9 mouse cellular contexts compared by ENCODE assay signal in the genomic region with DNA sequence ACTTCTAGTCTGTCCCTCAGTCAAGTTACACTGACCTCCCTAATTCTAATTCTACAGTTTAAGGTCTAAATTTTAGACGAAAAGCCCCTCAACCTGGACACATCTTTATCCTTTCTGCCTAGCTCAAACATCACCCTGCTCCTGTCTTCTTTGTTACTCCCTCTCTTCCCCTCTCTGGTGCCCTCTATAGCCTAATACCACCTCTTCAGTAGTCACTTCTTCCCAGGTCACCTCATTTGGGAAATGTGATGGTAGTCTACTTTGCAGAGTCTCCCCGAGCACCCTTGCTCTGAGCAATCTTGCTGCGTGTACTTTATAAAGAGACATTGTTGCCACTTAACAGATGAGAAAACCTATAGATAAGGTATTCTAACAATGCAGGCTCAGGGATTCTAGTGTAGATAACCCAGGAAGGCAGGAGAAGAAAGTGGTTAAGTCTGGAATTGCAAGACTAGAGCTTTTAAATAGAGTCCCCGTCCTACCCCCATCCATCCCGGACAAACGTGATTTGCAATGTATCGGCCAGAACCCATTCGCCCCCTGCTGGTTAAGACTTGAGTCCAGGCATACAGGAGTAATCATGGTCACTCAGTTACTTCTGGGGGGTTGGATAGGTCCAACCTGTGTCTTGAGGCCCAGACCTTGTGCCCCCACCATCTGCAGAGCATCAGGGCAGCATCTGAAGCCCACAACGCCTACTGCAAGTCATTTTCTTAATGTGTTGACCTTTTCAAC. TPM values are rescaled to one million over a fixed set of nuclear protein-coding genes. Genes with fewer than 3 reads are reported as not detected.
DNase-seq lines count a peak whose midpoint lies in the region; ATAC-seq lines count a peak whose summit lies in the region.
"Had no signal": no experiment of that assay in that cellular context is flagged by ENCODE, and none has a peak within 500 bp of the region (broad histone marks: within the 10 kb centered on the region; RNA-seq: fewer than 3 reads in every experiment).

No protein-coding gene starts in this region.

- no peak overlapping the region for H3K9ac ChIP-seq in intestine, embryonic 15.5 days

- 27% methylated on average over 9 of the region's 9 CpGs for WGBS in intestine, embryonic 15.5 days

- H3K27me3 ChIP-seq in intestine, embryonic 15.5 days (replicated peaks), result no peaks in the 10 kb centered on the region

- peaks cover 4% of the 10 kb centered on the region; the same call in 1 of the 2 replicates for H3K4me1 ChIP-seq in intestine, embryonic 15.5 days (replicated peaks)

- peak; percentile 46 for DNase-seq in cerebellum, adult 8-10 months
- DNase-seq in cerebellum, adult 11-12 months, result no peak
- peak; percentile 91 for DNase-seq in 3T3-L1 (ENCODE audit: low read depth, low spot score)
- DNase-seq in adrenal gland, adult 2 months, result peak; percentile 63
- peak; percentile 59 to 61 for DNase-seq in gastrocnemius, adult 8-10 months (ENCODE audit: low spot score in 2 of 2)
- DNase-seq in lung, adult 18-20 months, result peak; percentile 63 to 80
- peak; percentile 56 for DNase-seq in right cerebral cortex, postnatal 4 days

- H3K27ac ChIP-seq in intestine, embryonic 15.5 days, result no peak overlapping the region

- 0 out of 2 replicates have a peak, but pooled peaks have one; percentile 44 for ATAC-seq in intestine, embryonic 15.5 days

- no peaks in the 10 kb centered on the region for H3K36me3 ChIP-seq in intestine, embryonic 15.5 days

- no peak overlapping the region for H3K4me3 ChIP-seq in intestine, embryonic 15.5 days (replicated peaks)

- no peaks in the 10 kb centered on the region for H3K9me3 ChIP-seq in intestine, embryonic 15.5 days

- H3K4me2 ChIP-seq in intestine, embryonic 15.5 days (replicated peaks), result no peak overlapping the region

RNA-seq across cellular contexts. Expression of a gene that starts 1.1 kb away (rescaled TPM):
- total RNA-seq in adrenal gland, adult 2 months (2021), result not detected
- polyA plus RNA-seq in adrenal gland, adult 2 months (2012; rRNA removed), result not detected in 2 replicates
- total RNA-seq in gastrocnemius, adult 8-10 months (2022), result not detected
- 0.45 TPM in 1 of 2 replicates, not detected in the other for polyA plus RNA-seq in intestine, embryonic 15.5 days (2015; fragmentation: Nextera tagmentation; extraction: Ambion mirVana)
- total RNA-seq: layer of hippocampus, adult 8-10 months had no signal

RNA-seq across cellular contexts. Expression of a gene that starts 22.5 kb away (rescaled TPM):
- total RNA-seq in adrenal gland, adult 2 months (2021), result 10 to 100 TPM; 32.0 to 33.2 TPM
- polyA plus RNA-seq in adrenal gland, adult 2 months (2012; rRNA removed), result 19.0 and 32.8 TPM in 2 replicates
- 10 to 100 TPM; 15.7 to 18.3 (median 17.0) TPM for total RNA-seq in gastrocnemius, adult 8-10 months (2022)
- polyA plus RNA-seq in intestine, embryonic 15.5 days (2015; fragmentation: Nextera tagmentation; extraction: Ambion mirVana), result 8.4 and 10.1 TPM in 2 replicates

RNA-seq across cellular contexts. Expression of a gene that starts 30.9 kb away (rescaled TPM):
- total RNA-seq in adrenal gland, adult 2 months (2021), result 10 to 100 TPM in 1 of 2 experiments, 1 to 10 TPM in 1; 9.8 to 13.6 TPM
- 56.8 and 67.8 TPM in 2 replicates for polyA plus RNA-seq in adrenal gland, adult 2 months (2012; rRNA removed)
- total RNA-seq in gastrocnemius, adult 8-10 months (2022), result 10 to 100 TPM; 27.8 to 35.0 (median 29.8) TPM
- polyA plus RNA-seq in intestine, embryonic 15.5 days (2015; fragmentation: Nextera tagmentation; extraction: Ambion mirVana), result 18.9 and 19.3 TPM in 2 replicates

RNA-seq across cellular contexts. Expression of a gene that starts 56.1 kb away (rescaled TPM):
- 10 to 100 TPM; 13.5 to 15.0 TPM for total RNA-seq in adrenal gland, adult 2 months (2021)
- polyA plus RNA-seq in adrenal gland, adult 2 months (2012; rRNA removed), result 11.7 and 12.5 TPM in 2 replicates
- total RNA-seq in gastrocnemius, adult 8-10 months (2022), result 10 to 100 TPM; 11.1 to 15.6 (median 13.1) TPM
- 27.2 and 29.4 TPM in 2 replicates for polyA plus RNA-seq in intestine, embryonic 15.5 days (2015; fragmentation: Nextera tagmentation; extraction: Ambion mirVana)
